Mouse (Mus musculus): ENCODE measurements at regions not wholly inside any gene's neighbourhood (a gene's known extent, or its start where the extent isn't known, plus 50 kb on each side); places are given as distances from the start of the nearest gene placed in this dataset.

- no peak for TF ChIP-seq GABPA (IDR thresholded peaks at IDR 0.05; ENCODE audit: insufficient replicate concordance, low read depth, low read length)
- no peak for TF ChIP-seq TBP (conservative IDR thresholded peaks at IDR 0.05; ENCODE audit: low read depth, low read length)
- no peak for TF ChIP-seq E2F4 (IDR thresholded peaks at IDR 0.05; ENCODE audit: insufficient replicate concordance, low read depth, low read length)
- no peak for TF ChIP-seq ZC3H11A (IDR thresholded peaks at IDR 0.05; ENCODE audit: low read depth, low read length)
- TF ChIP-seq HCFC1 (IDR thresholded peaks at IDR 0.05; ENCODE audit: low read depth, low read length), result no peak
- TF ChIP-seq MYC (IDR thresholded peaks at IDR 0.05; ENCODE audit: low read depth, low read length), result no peak
- H3K79me2 ChIP-seq (replicated peaks; ENCODE audit: control insufficient read depth, extremely low read depth, insufficient read depth, poor library complexity, severe bottlenecking), result no peaks in the 10 kb centered on the region
- H3K27ac ChIP-seq (ENCODE audit: insufficient read depth, low read depth), result no peak overlapping the region
- H3K4me1 ChIP-seq (ENCODE audit: control insufficient read depth in 1 of 2, insufficient read depth in 2 of 2), result no peaks in the 10 kb centered on the region
- no peaks in the 10 kb centered on the region for H3K36me3 ChIP-seq (replicated peaks in 1 of 2; ENCODE audit: control insufficient read depth in 1 of 2, insufficient read depth in 1 of 2, low read length in 1 of 2)
- no peak overlapping the region for H3K9ac ChIP-seq (ENCODE audit: insufficient read depth, low read depth)
- no peak overlapping the region for H3K4me2 ChIP-seq (ENCODE audit: insufficient read depth, low read depth, poor library complexity, severe bottlenecking)
- in situ Hi-C loops (cut with MboI; ENCODE audit: low pct_ligation_motif_present, low pct_unique_long_range_greater_than_20kb, low sequenced_read_pairs) (no loop called here), dilution Hi-C loops (cut with MboI; ENCODE audit: extremely low pct_ligation_motif_present, extremely low pct_unique_long_range_greater_than_20kb, low sequenced_read_pairs) (no loop called here)
- H3K27me3 ChIP-seq (replicated peaks), result no peaks in the 10 kb centered on the region
- no peak for DNase-seq (ENCODE audit: extremely low read depth)
- H3K4me3 ChIP-seq (replicated peaks in 1 of 3; ENCODE audit: low read depth in 2 of 3, low read length in 2 of 3, poor library complexity in 1 of 3), result no peak overlapping the region
- H3K9me3 ChIP-seq (replicated peaks; ENCODE audit: low read length), result peaks cover 11% of the 10 kb centered on the region
These were observed 539.1 kb upstream of the Sall1 start for GRCm38 (mm10) chr8:89583091-89583490.

- dilution Hi-C loops (cut with MboI; ENCODE audit: extremely low pct_ligation_motif_present, extremely low pct_unique_long_range_greater_than_20kb, low sequenced_read_pairs), result no loop called here
These were observed 538.6 kb upstream of the Sall1 start for GRCm38 (mm10) chr8:89582566-89582965.

GRCm38 (mm10) chr8:89571816-89572215, 527.9 kb upstream of the Sall1 start:
- in situ Hi-C loops (cut with MboI; ENCODE audit: low pct_ligation_motif_present, low pct_unique_long_range_greater_than_20kb, low sequenced_read_pairs), result no loop called here

More at GRCm38 (mm10) chr8:89582566-89582965, 538.6 kb upstream of the Sall1 start:
- no peak overlapping the region for H3K9ac ChIP-seq (ENCODE audit: insufficient read depth, low read depth)
- peaks cover 11% of the 10 kb centered on the region for H3K9me3 ChIP-seq (replicated peaks; ENCODE audit: low read length)
- H3K27me3 ChIP-seq (replicated peaks), result no peaks in the 10 kb centered on the region
- no peak overlapping the region for H3K4me3 ChIP-seq (replicated peaks in 1 of 3; ENCODE audit: low read depth in 2 of 3, low read length in 2 of 3, poor library complexity in 1 of 3)
- no peak for DNase-seq (ENCODE audit: extremely low read depth)
- in situ Hi-C loops (cut with MboI; ENCODE audit: low pct_ligation_motif_present, low pct_unique_long_range_greater_than_20kb, low sequenced_read_pairs), result no loop called here
- no peak for TF ChIP-seq MYC (IDR thresholded peaks at IDR 0.05; ENCODE audit: low read depth, low read length)
- no peak for TF ChIP-seq MAFK (IDR thresholded peaks at IDR 0.05; ENCODE audit: insufficient replicate concordance, low read length)
- TF ChIP-seq IRF4 (IDR thresholded peaks at IDR 0.05; ENCODE audit: low read depth, low read length), result no peak
- no peak for TF ChIP-seq POLR2AphosphoS2 (IDR thresholded peaks at IDR 0.05; ENCODE audit: low read depth, low read length)
- H3K27ac ChIP-seq (ENCODE audit: insufficient read depth, low read depth), result no peak overlapping the region
- no peaks in the 10 kb centered on the region for H3K4me1 ChIP-seq (ENCODE audit: control insufficient read depth in 1 of 2, insufficient read depth in 2 of 2)
- no peaks in the 10 kb centered on the region for H3K36me3 ChIP-seq (replicated peaks in 1 of 2; ENCODE audit: control insufficient read depth in 1 of 2, insufficient read depth in 1 of 2, low read length in 1 of 2)
- no peak overlapping the region for H3K4me2 ChIP-seq (ENCODE audit: insufficient read depth, low read depth, poor library complexity, severe bottlenecking)
- H3K79me2 ChIP-seq (replicated peaks; ENCODE audit: control insufficient read depth, extremely low read depth, insufficient read depth, poor library complexity, severe bottlenecking), result no peaks in the 10 kb centered on the region

More at GRCm38 (mm10) chr8:89571816-89572215, 527.9 kb upstream of the Sall1 start:
- DNase-seq (ENCODE audit: extremely low read depth), result peak; percentile 49
- H3K36me3 ChIP-seq (replicated peaks in 1 of 2; ENCODE audit: control insufficient read depth in 1 of 2, insufficient read depth in 1 of 2, low read length in 1 of 2), result no peaks in the 10 kb centered on the region
- no peaks in the 10 kb centered on the region for H3K27me3 ChIP-seq (replicated peaks)
- H3K27ac ChIP-seq (ENCODE audit: insufficient read depth, low read depth), result no peak overlapping the region
- peaks cover 0 to 3% of the 10 kb centered on the region in 2 experiments; a peak in 1 of 4 replicates for H3K4me1 ChIP-seq (ENCODE audit: control insufficient read depth in 1 of 2, insufficient read depth in 2 of 2)
- no peak overlapping the region for H3K4me2 ChIP-seq (ENCODE audit: insufficient read depth, low read depth, poor library complexity, severe bottlenecking)
- peak; percentile 50 for TF ChIP-seq SMC3 (IDR thresholded peaks at IDR 0.05; ENCODE audit: low read depth, low read length)
- TF ChIP-seq ELF1 (IDR thresholded peaks at IDR 0.05; ENCODE audit: low read depth, low read length), result no peak
- peak; percentile 56 for TF ChIP-seq RAD21 (IDR thresholded peaks at IDR 0.05; ENCODE audit: low read depth, low read length)
- TF ChIP-seq CTCF (conservative IDR thresholded peaks at IDR 0.05 in 1 of 2, IDR thresholded peaks at IDR 0.05 in 1 of 2; ENCODE audit: low read depth in 2 of 2, low read length in 2 of 2), result peak in 1 of 2 experiments; percentile 61; a peak in 2 of 4 replicates
- TF ChIP-seq ZC3H11A (IDR thresholded peaks at IDR 0.05; ENCODE audit: low read depth, low read length), result no peak
- no peak for TF ChIP-seq NELFE (IDR thresholded peaks at IDR 0.05; ENCODE audit: low read depth, low read length)
- TF ChIP-seq MAZ (IDR thresholded peaks at IDR 0.05; ENCODE audit: low read depth, low read length), result no peak
- H3K79me2 ChIP-seq (replicated peaks; ENCODE audit: control insufficient read depth, extremely low read depth, insufficient read depth, poor library complexity, severe bottlenecking), result no peaks in the 10 kb centered on the region
- H3K4me3 ChIP-seq (replicated peaks in 1 of 3; ENCODE audit: low read depth in 2 of 3, low read length in 2 of 3, poor library complexity in 1 of 3), result no peak overlapping the region
- H3K9ac ChIP-seq (ENCODE audit: insufficient read depth, low read depth), result no peak overlapping the region
- dilution Hi-C loops (cut with MboI; ENCODE audit: extremely low pct_ligation_motif_present, extremely low pct_unique_long_range_greater_than_20kb, low sequenced_read_pairs), result no loop called here
- H3K9me3 ChIP-seq (replicated peaks; ENCODE audit: low read length), result peaks cover 26% of the 10 kb centered on the region
